Mouse (Mus musculus): ENCODE results near the gene Cmya5.

GRCm38 (mm10) chr13:93041021-93041420 lies 103.5 kb downstream of the Cmya5 start:
- TF ChIP-seq CTCF (IDR thresholded peaks at IDR 0.05; ENCODE audit: low read depth) (no peak), EP300 (IDR thresholded peaks at IDR 0.05; ENCODE audit: low read depth) (no peak)

Measured in liver, embryonic 14.5 days (tissue).